Mouse (Mus musculus) right cerebral cortex, adult 18-20 months (tissue): ENCODE measurements at regions not wholly inside any gene's neighbourhood (a gene's known extent, or its start where the extent isn't known, plus 50 kb on each side); places are given as distances from the start of the nearest gene placed in this dataset.

ENCODE experiments used
- DNase-seq: peaks from one replicate; pipeline ENCODE4 v3.0.0; 2022; ENCODE audit warnings: mixed read lengths

DNA sequence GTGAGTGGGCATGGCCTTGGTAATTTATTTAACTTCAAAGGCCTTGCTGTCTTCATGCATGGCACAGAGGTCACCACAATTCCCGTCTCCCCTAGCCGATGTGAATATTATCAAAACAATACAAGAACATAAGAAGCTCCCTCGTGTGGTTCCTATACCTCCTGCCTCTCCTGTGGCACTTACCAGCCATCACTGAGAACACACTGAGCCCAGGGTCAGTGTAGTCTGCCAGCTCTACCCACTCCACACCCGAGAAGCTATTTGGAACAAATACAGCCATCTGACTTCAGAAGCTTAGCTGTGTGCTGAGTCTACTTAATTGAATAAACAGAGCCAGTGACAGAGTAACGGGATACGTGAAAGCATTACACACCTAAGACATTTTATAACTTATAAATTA is 605.7 kb upstream of the Arpp21 start:
- DNase-seq: no peak

DNA sequence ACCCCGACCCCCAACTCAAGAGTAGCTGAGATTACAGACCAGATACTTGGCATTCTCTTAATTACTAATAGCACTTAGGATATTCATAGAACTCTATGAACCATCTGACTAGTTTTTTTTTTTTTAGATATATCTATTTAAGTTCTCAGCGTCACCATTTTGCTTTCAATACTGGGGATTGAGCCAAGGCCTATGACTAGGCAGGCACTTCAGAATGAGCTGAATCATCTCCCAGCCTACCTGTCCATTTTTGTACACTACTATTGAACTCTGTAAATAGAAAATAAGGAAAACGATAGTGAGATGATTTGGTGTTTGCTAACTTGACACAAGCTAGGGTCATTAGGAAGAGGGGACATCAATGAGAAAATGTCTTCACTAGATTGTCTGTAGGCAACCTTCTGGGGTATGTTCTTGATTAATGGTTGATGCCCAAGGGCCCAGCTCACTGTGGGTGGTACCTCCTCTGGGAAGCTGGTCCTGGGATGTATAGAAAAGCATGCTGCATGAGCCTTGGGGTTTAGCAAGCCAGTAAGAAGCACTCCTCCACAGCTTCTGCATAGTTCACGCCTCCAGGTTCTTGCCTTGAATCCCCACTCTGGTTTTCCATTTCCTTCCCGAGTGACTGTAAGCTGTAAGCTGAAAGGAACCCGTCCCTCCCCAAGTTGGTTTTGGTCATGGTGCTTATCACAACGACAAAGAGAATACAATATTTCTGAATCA is 603.5 kb upstream of the Arpp21 start:
- DNase-seq: no peak

DNA sequence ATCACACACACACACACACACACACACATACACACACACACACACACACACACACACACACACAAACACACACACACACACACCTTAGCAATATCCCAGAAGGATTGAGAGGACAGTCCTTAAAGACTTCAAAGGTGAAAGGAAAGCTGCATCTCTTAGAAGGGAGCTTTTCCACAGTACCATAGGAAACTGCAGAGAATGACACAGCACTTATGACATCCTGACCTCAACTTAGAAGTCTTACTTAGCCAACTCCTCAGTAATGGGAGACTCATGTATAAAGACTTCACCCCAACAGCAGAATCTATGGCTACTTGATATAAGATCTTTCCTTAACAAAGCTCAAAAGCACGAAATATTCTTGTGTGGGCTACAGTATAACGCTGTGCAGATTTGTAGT is 601.8 kb upstream of the Arpp21 start:
- no peak for DNase-seq

DNA sequence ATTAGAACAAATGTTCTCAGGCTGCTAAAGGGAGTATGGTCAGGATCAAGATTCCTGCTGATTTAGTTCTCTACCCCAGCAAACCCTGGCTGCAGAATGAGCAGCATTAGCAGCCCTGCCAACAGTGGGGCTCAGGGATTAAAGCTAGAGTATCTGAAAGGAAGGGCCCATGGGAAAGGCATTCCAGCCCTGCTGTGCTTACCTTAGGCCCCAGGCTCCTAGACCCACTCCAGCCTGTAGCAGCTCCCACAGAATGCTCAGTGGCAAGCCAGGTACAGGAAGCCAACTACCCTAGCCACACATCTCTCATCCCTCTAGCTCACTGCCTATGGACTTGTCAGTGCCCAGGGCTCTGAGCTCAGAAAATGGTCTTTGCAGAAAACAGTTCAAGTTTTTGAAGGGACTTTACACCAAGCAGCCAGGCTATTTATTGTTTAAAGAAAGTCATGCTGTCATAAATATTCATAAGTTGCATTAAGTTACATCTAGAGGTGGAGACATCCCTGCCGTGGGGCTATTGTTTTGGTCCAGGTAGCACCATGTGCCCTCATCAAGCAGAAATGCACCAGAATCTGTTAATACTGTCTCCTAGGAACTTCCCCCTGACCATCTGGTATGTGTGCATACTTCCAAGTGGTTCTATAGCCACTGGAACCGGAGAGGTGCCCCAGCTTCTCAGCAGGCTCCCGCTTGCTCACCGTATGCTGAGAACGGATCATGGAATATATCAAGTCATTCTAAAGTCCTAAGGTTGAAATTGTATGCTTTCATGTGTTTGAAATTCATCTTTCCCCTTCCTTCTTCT is 598.9 kb upstream of the Arpp21 start:
- DNase-seq: no peak

DNA sequence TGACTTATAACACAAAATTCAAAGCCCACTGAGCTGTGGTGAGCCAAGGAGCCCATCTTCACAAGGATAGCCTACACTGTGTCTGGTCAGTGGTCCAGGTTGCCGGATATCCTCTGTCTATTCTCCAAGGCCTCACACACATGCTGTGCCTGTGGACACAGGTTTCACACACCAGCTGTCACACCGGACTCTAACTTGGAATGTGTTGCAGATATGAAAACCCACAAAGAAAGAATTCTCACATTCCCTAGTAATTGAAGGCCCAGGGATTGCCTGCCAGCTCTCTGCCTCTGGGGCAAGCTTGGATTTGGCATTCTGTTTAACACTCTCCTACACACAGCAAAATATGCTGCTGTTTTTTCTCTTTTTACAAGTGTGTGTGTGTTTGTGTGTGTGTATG is 595.4 kb upstream of the Arpp21 start:
- peak; percentile 60 for DNase-seq

DNA sequence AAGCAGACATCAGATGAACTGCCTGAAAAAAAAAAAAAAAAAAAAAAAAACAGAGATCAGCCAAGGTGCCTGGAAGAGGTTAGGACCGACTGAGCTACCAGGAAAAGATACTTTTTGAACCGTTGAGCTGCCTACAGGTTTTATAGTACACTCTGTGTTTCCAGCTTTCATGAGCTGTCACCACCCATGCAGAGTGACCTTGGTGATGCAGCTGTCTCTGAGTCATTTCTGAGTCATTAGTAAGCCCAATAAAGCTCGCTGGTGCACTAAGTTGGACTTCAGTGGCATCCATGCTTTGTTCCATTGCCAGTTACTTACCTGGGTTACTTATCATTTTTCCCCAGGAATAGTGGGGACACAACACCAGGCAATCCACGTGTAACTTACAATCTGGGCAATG is 592.9 kb upstream of the Arpp21 start:
- DNase-seq: peak; percentile 47

DNA sequence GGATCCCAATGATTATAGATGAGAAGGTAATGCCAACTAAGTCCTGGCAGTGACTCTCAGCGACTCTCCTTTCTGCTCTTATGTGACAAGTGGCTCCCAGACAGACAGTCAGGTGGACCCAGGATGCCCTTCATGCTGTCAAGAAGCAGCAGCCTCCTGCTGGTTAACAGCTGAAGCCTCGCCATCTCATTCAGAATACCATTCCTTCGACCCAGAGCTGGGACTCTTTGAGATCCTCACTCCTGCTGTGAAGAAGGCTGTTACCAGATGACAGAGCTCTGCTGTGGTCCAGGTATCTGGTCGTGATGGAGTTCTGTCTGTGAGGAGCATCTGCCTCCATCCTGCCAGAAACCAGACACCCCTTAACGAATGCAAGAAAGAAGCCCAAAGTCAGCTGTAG is 590.9 kb upstream of the Arpp21 start:
- DNase-seq: no peak

DNA sequence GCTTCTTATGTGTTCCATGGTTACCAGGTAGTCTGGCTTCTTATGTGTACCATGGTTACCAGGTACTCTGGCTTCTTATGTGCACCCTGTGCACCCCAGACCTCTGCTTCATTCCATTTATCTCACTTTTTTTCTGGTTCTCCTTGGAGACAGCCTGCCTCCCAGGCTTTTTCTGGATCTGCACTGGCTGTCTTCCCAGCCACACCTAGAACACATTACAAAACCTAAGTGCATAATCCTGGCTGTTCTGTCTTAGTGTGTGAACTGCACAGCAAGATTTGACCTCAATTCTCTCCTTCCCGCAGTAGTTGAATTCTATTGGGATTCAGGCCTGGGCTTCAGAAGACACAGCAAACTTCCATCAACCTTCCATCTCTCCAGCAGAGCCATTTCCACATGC is 586.2 kb upstream of the Arpp21 start:
- DNase-seq: peak; percentile 21

DNA sequence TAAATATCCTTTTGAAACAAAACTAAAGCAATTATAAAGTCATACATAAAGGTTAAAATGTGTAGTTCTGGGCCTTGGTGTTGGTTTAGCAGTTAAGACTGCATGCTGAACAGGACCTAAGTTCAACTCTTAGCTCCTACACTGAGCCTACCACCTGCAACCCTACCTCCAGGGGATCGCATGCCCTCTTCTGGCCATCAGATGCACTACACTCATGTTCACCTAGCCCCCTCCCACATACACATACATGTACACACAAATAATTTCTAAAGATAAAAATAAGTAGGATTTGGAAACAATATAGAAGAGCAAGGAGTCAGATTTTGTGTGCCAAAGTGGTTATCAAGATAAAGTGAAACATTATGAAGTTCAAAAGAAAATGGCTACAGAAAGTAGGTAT is 576.2 kb upstream of the Arpp21 start:
- DNase-seq: no peak

DNA sequence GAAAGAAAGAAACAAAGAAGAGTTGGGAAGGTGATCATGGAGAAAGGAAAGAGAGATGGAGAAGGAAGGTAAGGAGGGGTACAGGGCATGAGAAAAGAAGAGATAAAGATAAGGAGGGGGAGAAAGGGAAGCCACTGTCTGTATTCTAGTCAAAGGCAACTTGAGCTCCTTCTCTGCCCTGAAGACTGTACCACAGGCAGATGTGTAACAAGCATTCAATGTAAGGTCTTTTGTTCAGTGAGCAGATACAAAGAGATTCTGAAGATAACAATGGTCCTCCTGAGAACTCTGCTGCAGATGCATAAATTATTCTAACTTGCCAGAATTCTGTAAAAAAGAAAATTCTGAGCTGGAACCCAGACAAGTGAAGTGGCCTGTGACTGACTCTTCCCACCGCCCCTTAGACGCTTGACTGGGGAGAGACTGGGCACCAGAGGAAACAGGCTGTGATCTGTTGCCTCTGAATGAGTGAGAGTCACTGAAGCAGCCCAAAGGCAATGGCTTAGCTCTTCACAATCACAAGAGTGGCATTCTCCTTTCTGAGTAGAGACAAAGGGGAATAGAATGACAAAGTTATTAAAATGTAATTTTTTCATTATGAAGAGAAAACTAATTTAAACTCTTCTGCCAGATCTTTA is 564.0 kb upstream of the Arpp21 start:
- no peak for DNase-seq

DNA sequence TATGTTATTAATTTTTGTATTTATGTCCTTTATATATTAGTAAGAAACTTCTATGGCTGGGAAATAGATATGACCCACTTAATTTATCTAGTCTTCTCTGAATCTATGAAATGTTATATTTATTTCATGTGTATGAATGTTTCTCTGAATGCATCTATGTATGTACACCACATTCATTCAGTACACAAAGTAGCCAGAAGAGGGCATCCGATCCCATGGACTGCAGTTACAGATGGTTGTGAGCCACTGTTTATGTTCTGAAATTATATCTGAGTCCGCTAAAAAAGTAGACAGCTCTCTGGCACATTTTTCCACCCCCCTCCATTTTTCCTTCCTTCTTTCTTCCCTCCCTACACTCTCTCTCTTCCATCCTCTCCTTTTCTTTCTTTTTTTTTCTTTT is 557.8 kb upstream of the Arpp21 start:
- no peak for DNase-seq

DNA sequence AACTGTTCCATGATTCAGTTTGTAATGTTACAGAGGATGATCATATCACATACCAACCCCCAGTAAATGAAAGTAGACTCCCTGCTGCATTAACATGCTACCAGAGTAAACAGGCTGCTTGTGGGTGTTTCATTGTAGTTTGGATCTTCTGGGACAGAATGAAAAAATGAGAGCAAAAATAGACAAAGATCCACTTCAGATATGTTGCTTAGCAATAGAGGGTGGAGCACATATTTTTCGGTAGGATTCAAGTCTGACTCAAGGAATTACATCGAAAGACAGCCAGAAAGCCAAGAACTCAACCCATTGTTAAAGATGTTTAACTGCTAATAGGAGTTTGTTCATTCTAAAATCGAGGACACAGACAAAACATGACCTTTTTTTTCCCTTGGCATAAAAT is 536.2 kb upstream of the Arpp21 start:
- no peak for DNase-seq

DNA sequence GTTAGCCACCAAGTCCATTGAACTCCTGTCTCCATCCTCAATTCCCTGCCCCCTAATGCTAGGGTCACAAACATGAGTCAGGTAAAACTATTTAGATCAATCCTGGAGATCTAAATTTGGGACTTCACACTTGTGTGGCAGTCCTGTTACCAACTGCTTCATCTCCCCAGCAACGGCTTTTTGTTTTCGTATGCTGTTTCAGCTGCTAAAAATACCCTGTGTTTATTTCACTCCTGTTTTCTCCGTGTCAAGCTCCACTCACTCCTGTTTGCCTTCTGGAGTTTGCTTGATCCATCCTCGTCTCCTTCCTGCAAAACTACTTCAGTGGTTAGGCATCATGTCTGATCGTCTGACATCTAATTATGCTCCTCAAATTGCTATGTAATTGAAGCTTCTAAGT is 508.9 kb upstream of the Arpp21 start:
- DNase-seq: no peak

DNA sequence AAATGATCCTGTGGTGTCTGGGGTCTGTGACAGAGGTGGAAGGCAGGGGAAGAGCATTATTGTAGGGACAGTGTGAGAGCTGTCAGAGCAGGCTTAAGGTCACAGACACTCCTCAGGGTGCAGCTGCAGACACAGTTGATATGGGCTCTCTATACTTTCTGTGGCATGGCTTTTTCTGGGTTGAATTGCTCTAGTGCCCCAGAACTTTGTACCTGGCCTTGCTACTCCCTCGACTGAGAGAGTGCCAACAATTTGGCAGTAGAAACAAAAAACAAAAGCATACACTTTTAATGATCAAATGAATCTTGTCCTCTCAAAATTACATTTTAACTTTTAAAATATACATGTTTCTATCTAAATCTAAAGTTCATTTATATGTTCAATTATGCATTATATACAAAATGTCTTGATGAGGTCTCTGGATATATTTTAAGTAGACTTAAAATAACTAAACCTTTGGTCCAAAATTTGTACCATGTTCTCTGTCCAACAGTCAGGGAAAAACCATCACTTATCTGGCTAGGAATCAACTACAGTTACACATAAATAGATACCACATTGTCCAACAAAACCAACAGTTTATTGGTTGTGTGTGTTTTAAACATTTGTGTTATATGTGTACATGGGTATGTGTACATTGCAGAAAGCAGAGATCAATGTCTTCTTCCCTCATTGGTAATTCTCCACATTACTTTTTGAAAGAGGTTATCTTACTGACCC is 508.3 kb upstream of the Arpp21 start:
- no peak for DNase-seq

DNA sequence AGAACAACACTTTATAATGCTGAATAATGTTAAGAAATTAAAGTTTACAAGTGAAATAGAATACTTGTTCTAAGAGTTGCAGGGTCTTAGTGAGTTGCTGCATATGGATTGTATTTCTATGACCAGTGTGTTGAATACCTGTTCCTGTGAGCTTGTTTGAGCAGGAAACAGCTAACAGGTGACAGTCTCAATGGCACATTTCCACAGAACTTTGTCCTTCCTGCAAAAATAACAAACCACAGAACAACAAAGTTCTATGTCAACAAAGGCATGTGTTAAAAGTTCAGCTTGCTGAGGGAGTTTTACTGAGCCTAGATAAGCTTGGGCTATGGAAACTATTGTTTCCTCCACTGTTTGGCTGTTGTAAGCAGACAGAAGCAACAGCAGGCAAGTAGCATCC is 500.0 kb upstream of the Arpp21 start:
- DNase-seq: no peak

DNA sequence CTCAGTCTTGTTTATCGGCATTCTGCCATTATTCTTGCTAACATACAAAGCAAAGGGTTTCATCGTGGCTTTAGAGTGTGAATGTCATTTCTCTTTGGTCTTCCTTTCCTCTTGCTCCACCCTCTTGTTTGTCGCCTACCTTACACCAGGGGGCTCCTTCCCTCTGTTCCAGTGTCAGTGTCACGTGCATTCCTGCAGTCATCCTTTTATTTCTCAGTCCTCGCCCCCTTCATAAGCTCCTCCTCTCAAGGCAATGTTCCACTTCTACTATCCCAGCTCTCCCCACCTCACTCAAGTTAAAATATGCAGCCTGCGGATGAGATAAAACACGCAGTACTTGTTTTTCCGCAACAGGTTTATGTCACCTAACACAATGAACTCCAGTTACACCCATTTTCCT is 489.8 kb upstream of the Arpp21 start:
- DNase-seq: no peak

DNA sequence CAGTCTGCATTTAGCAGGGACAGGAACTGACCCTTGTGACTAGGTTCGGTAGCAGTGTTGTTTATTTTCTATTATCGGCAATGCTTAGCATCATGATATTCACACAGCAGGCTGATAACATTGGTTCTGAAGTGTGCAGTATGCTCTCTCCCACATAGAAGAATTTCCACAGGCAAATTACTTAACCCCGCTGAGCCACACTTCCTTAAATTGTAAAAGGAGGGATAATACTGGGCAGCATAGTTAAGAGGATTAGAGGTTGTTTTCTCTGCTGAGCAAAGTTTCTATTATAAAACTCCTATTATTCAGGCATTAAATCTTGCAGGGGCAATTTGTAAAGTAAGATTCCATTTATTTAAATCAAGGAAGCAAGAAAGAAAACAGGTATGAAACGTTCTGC is 489.4 kb upstream of the Arpp21 start:
- DNase-seq: no peak

DNA sequence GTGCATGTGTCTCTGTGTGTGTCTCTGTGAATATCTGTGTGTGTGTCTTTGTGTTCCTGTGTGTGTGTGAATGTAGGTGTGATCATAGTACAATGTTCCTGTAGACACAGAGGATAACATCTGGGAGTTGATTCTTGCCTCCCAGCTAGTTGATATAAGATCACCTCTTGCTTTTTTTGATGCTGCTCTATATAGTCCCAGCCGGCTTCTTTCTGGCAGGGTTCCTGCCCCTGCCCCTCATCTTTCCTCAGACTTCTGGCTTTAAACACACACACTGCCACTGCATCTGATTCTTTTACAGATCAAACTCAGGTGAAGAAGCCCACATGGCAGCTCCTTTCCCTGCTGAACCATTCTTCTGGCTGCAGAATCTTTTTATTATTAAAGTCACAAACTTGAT is 487.6 kb upstream of the Arpp21 start:
- DNase-seq: no peak

DNA sequence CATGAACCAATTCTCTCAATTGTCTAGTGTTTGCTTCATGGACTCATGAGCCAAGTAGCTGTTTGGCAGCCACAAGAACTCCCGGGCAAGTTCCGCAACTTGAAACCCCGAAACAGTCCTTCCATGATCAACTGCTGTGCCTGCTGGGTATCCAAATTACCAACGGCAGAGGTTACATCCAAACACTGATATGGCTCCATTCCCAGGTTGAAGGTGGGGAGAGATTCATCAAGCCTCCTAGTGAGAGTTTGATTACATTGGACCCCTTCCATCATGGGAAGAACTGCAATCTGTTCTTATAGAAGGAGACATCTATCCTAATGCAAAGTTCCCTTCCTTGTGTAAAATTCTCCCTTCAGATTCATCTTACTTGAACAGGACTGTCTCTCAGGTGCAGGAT is 486.8 kb upstream of the Arpp21 start:
- no peak for DNase-seq

DNA sequence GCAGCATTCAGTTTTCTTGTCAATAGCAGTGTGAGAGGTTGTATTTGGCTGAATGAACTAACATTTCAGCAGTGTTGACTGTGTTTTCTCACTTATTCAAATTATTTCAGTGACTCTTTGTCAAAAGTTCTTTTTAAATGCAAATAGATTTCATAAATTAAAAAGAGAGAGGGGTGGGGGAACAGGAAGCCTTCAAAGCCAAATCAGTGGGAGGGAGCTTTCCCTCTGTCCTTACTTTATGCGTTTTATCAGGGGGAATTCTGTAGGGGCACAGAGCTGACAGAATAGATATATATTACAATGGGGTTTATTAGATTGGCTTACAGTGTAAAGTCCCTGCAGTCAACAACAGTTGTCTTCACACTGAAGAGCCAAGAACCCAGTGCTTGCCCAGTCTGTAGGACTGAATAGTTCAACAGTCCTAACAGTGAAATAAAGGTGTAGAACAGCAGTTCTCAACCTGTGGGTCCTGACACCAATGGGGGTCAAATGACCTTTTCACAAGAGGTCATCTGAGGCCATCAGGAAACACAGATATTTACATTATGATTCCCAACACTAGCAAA is 479.5 kb upstream of the Arpp21 start:
- no peak for DNase-seq

DNA sequence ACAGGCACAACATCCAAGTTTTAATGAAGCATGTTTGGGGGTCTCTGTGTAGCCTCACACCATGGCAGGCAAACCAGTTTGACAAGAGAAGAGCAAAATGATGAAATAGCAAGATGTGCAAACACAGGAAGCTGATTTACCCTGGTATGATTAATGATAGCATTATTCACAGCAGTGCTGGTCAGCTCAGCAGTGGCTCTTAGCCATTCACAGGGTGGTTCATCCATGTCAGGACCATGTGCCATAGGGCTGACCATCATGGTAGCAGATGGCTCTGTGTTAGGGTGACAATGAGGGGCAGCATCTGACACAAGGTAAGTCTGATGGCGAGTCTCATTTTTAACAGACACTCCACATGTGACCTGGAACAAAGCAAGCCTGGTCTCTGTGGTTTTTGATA is 443.1 kb upstream of the Arpp21 start:
- no peak for DNase-seq

DNA sequence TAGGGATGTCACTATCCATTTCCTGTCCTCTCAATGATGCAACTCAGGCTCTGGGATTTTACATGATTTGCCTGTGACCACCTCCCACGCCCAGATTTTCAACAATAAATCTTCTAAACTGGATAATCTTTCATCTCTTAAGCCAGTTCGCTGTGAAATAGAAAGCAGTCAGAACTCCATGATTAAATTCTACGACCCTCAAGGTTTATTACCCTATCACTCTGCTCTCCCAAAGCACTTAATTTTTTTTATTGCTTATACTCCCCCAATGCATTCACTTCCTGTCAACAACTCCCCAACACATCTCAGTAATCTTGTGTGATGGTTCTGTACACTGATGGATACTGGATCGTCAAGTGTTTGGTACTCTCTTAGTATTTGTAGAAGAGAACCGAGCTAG is 439.5 kb upstream of the Arpp21 start:
- no peak for DNase-seq
